Mouse (Mus musculus) liver, adult 2 months (tissue): ENCODE results near the gene Ncoa7. TPM values are rescaled to one million over a fixed set of nuclear protein-coding genes. Genes with fewer than 3 reads are reported as not detected.

Experiments used
- DNase-seq: peaks from one replicate; pipeline ENCODE4 v3.0.0-alpha.2; 2011; ENCODE audit warnings: low read depth, low spot score; ENCODE audit errors: extremely low read depth
- H3K27ac ChIP-seq: fragments of 200-500 bp; replicated peaks from 2 replicates; pipeline ENCODE4 v1.5.1; 2012; ENCODE audit warnings: low read depth, mild to moderate bottlenecking, control low read depth, inconsistent platforms, low read length; ENCODE audit not compliant: insufficient read depth
- H3K27me3 ChIP-seq: fragments of 200-500 bp; 2 replicates; pipeline ENCODE4 v1.6.1; 2012; ENCODE audit warnings: mild to moderate bottlenecking, moderate library complexity, low read length, inconsistent platforms; ENCODE audit not compliant: control insufficient read depth, insufficient read depth
- H3K36me3 ChIP-seq: fragments of 200-500 bp; 2 replicates; pipeline ENCODE4 v1.6.1; 2012; ENCODE audit warnings: low read length, inconsistent platforms; ENCODE audit not compliant: control insufficient read depth, insufficient read depth
- H3K4me1 ChIP-seq: fragments of 200-500 bp; 2 replicates; pipeline ENCODE4 v1.6.1; 2011; ENCODE audit warnings: low read length; ENCODE audit not compliant: control insufficient read depth, insufficient read depth
- H3K4me3 ChIP-seq: fragments of 200-500 bp; 2 replicates; pipeline ENCODE4 v1.5.1; 2011; ENCODE audit warnings: low read depth, mild to moderate bottlenecking, control low read depth, low read length, moderate library complexity; ENCODE audit not compliant: insufficient read depth
- H3K79me2 ChIP-seq: fragments of 200-500 bp; 2 replicates; pipeline ENCODE4 v1.6.1; 2012; ENCODE audit warnings: inconsistent platforms, mild to moderate bottlenecking, low read length, moderate library complexity; ENCODE audit not compliant: control insufficient read depth, insufficient read depth
- H3K9ac ChIP-seq: fragments of 200-500 bp; 2 replicates; pipeline ENCODE4 v1.6.1; 2012; ENCODE audit warnings: low read depth, mild to moderate bottlenecking, control low read depth, inconsistent platforms, low read length
- CTCF ChIP-seq: fragments of 200-500 bp; IDR thresholded peaks from 2 replicates; pipeline ENCODE4 v1.5.1; 2011; ENCODE audit warnings: low read depth, low read length, control low read depth
- POLR2A ChIP-seq: fragments of 200-500 bp; IDR thresholded peaks from 2 replicates; pipeline ENCODE4 v1.6.1; 2011; ENCODE audit warnings: low read length, control low read depth; ENCODE audit not compliant: insufficient read depth; ENCODE audit errors: extremely low read depth
- WGBS: fragments of 180-500 bp; shearing (Covaris S2); methylation state at CpG from one replicate; pipeline ENCODE4 v1.1.7; 2018; 5-methylcytosine and 5-hydroxymethylcytosine counted together
- polyA plus RNA-seq: library from polyadenylated mRNA; depleted of rRNA; stranded (reverse); fragments of >200 nt; gene quantifications from 2 replicates; pipeline ENCODE4 v1.2.3, GENCODE M21; 2012
- total RNA-seq: library from RNA; depleted of rRNA; stranded (reverse); fragments of >200 nt; gene quantifications from 2 replicates; pipeline ENCODE4 v1.2.3, GENCODE M21; 2014

Ncoa7 gene
- total and polyA plus RNA-seq, 2 experiments: 0.27 to 2.1 TPM

DNA sequence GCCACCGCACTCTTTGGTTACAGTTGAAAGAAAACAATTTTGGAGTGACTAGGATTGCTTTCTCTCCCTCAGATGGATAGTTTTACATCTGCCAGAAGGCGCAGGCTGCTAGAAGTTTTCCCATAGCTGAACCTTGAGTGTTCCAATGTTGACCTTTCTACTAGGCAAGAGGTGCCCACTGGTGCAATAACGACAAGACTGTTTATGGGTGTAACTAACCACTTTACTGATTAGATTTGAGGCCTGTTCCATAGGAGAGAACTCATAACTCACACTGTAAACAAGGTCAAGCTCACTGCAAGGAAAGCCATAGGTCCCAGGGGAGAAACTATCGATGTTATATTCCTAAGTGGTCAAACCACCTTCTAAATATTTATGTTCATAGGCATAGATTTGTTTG, 119.7 kb downstream of the Ncoa7 start:
- no peaks in the 10 kb centered on the region for H3K79me2 ChIP-seq
- H3K4me1 ChIP-seq: no peaks in the 10 kb centered on the region
- TF ChIP-seq POLR2A (no peak), CTCF (no peak)
- no peak overlapping the region for H3K27ac ChIP-seq
- WGBS: 84% methylated on average over 4 of the region's 4 CpGs
- no peak overlapping the region for H3K4me3 ChIP-seq
- H3K27me3 ChIP-seq: no peaks in the 10 kb centered on the region
- H3K9ac ChIP-seq: no peak overlapping the region
- no peak for DNase-seq
- no peaks in the 10 kb centered on the region for H3K36me3 ChIP-seq

GRCm38 (mm10) chr10:30679756-30680155, 123.4 kb downstream of the Ncoa7 start:
- 88% methylated on average over 2 of the region's 2 CpGs for WGBS
- Histone ChIP-seq H3K9ac (no peak overlapping the region), H3K27ac (no peak overlapping the region), H3K4me1 (no peaks in the 10 kb centered on the region), H3K4me3 (no peak overlapping the region), H3K36me3 (no peaks in the 10 kb centered on the region), H3K79me2 (no peaks in the 10 kb centered on the region), H3K27me3 (no peaks in the 10 kb centered on the region)
- DNase-seq: no peak
- TF ChIP-seq CTCF (no peak), POLR2A (no peak)

- H3K27me3 ChIP-seq: no peaks in the 10 kb centered on the region
- H3K4me3 ChIP-seq: no peak overlapping the region
- no peaks in the 10 kb centered on the region for H3K79me2 ChIP-seq
- H3K36me3 ChIP-seq: no peaks in the 10 kb centered on the region
- 72% methylated on average over 2 of the region's 2 CpGs for WGBS
- no peaks in the 10 kb centered on the region for H3K4me1 ChIP-seq
- no peak for DNase-seq
- TF ChIP-seq POLR2A (no peak), CTCF (no peak)
- H3K9ac ChIP-seq: no peak overlapping the region
- H3K27ac ChIP-seq: no peak overlapping the region
Measured at GRCm38 (mm10) chr10:30678051-30678450, 125.1 kb downstream of the Ncoa7 start.

GRCm38 (mm10) chr10:30674825-30675224, 128.3 kb downstream of the Ncoa7 start:
- Histone ChIP-seq H3K27me3 (no peaks in the 10 kb centered on the region), H3K9ac (no peak overlapping the region), H3K36me3 (no peaks in the 10 kb centered on the region), H3K4me1 (no peaks in the 10 kb centered on the region), H3K79me2 (no peaks in the 10 kb centered on the region), H3K27ac (no peak overlapping the region), H3K4me3 (no peak overlapping the region)
- TF ChIP-seq POLR2A (no peak), CTCF (no peak)
- 76% methylated on average over 3 of the region's 3 CpGs for WGBS
- DNase-seq: peak; percentile 41

DNA sequence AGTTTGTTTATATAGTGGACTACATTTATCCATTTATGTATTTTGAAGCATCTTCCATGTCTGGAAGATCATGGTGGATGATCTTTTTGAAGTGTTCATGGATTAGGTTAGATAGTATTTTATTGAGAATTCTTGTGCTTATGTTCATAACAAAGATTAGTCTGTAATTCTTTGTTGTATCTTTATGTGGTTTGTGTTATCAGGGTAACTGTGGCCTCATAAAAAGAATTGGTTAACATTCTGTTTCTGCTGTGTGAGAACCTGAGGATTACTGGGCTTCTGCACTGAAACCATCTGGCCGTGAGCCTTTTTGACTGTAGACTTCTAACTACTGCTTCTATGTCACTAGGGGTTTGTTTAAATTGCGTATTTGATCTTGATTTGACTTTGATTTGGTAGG, 136.5 kb downstream of the Ncoa7 start:
- TF ChIP-seq CTCF (no peak), POLR2A (no peak)

DNA sequence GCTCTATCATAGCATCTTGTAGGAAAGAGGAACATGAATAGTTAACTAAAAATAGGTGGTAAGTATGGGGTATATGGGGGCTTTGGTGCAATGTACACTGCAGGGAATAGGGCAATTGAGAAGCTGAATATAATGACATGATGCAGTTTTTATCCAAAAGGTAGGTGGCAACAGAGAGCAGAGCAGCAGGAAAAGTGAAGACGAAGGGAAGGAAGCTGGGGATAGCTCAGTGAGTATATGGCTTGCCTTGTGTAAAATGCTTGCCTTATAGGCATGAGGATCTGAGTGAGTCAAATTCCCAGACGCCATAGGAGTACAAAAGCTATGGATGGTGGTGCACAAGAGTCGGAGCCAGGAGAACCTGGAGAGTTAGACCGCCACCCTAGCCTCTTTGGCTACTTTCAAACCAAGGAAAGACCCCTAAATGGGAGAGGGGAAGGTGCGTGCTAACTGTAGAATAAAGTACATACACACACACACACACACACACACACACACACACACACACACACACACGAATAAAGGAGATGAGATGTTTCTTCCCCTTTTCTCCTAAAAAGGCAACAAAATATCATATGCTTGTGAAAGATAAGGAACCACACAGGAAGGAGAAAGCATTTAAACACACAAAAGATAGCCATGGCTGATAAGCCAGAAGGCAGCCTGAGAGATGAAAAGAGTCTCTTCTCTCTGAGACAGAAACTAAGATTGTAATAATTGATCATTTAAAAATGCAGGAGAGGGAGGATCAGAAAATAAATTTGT, 142.4 kb downstream of the Ncoa7 start:
- 78% methylated on average over 6 of the region's 6 CpGs for WGBS
- no peaks in the 10 kb centered on the region for H3K36me3 ChIP-seq
- H3K79me2 ChIP-seq: no peaks in the 10 kb centered on the region
- no peaks in the 10 kb centered on the region for H3K4me1 ChIP-seq
- TF ChIP-seq POLR2A (no peak), CTCF (no peak)
- no peak overlapping the region for H3K4me3 ChIP-seq
- DNase-seq: no peak
- no peaks in the 10 kb centered on the region for H3K27me3 ChIP-seq
- H3K27ac ChIP-seq: no peak overlapping the region
- H3K9ac ChIP-seq: no peak overlapping the region

More for the DNA sequence above, 136.5 kb downstream of the Ncoa7 start:
- WGBS: 95% methylated on average over 2 of the region's 2 CpGs
- Histone ChIP-seq H3K27ac (no peak overlapping the region), H3K79me2 (no peaks in the 10 kb centered on the region), H3K9ac (no peak overlapping the region), H3K4me1 (no peaks in the 10 kb centered on the region), H3K4me3 (no peak overlapping the region), H3K36me3 (no peaks in the 10 kb centered on the region), H3K27me3 (no peaks in the 10 kb centered on the region)
- no peak for DNase-seq
